Mouse (Mus musculus) effector memory CD4-positive, alpha-beta T cell, adult 7 months (primary cell): ENCODE results near the gene Sertad3. TPM values are rescaled to one million over a fixed set of nuclear protein-coding genes. Genes with fewer than 3 reads are reported as not detected.

Experiments used
- polyA plus RNA-seq: library from polyadenylated mRNA; unstranded; fragments of 100-300 nt; shearing (Covaris generic); gene quantifications from one replicate; pipeline ENCODE4 v1.2.1, GENCODE M21; 2017

Gene Sertad3
- 24.5 TPM for polyA plus RNA-seq

GRCm38 (mm10) chr7:27473156-27473834, at the start of gene Sertad3:
Gene Sertad3 (plus strand): TSS chr7:27473768.

DNA sequence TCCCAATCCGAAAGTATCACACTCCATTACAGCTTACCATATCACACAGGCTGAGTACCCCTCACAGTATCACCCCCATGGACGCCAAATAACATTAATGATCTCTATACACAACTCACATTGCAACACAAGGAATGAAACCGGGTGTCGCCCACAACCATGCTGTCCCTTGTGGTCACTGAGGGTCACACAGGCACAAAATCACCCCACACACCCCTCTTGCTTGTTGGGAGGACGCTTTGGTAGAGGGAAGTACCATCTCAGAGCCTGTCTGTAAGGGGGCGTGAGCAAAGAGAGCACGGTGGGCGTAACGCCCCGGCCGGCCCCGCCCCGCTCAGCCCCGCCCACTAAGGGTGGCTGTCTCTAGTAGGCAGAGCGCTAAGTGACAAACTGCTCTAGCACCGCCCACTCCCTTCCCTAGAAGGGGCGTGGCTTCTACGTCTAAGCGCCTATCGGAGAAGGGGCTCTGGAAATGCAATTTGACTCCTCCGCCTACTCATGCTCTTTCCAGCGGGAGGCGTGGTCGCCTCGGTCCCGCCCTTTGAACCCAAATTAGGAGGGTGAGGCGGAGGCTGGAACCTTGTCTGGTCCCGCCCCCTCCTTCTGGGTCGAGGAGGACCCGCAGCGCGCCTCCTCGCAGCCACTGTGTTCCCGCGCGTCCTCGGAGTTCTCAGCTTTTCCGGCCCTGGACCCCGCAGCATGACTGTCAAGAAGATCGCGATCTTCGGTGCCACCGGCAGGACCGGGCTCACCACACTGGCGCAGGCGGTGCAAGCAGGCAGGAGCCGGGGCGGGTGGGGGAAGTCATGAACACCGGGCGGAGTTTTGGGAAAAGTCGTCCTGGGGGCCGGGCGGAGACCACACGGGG, 25.9 kb upstream of the Sertad3 start, which contains the start of the genes Sptbn4 and Blvrb:
Gene Sptbn4 (minus strand): TSS at position 268 of the 868 bp plus-strand sequence.
Gene Blvrb (plus strand): TSS at position 560 of the 868 bp plus-strand sequence.

DNA sequence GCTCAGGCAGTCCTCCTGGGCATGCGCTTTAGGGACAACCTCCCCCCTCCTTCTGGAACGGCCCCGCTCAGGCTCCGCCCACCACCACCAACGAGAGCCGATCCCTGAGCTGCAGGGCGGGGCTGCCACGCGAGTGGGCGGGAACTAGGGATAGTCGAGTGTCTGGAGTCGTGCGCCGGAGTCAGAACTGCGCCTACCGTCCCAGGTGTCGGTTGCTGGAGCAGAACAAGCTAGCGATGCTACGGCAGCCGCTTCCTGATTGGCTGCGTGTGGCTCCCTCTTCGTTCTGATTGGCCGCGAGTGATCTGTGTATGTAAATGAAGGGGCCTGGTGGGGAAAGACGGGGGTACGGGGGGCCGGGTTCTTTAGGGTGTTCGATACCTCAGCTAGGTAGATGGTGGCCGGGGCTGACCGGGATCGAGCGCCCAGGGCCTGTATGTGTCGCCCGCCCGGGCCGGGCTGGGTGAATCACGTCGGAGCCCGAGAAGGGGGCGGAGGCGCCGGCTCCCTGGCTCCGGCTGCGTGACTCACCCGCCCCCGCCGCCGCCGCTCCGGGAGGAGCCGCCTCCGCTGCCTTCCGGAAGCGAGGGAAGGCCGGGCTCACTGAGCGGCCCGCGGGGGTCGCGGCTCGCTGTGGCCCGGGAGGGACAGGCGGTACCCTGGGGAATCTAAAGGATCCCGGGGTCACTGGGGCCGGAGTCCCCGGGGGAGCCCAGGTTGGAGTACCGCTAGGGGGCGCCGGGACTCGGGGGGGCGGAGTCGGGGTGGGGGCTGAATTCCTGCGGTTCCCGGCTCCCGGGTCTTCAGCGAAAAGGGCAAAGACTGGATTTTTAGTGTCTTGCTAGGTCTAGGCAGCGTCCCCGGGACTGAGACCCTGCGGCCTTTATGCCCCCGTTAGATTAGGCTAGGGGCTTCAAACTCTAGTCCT, 13.5 kb downstream of the Sertad3 start, which contains the start of gene Sertad1:
Gene Sertad1 (plus strand): TSS at position 141 of the 928 bp plus-strand sequence.

GRCm38 (mm10) chr7:27499036-27499435, 25.5 kb downstream of the Sertad3 start, which contains the start of gene Prx:
Gene Prx (plus strand): TSS chr7:27499324.

GRCm38 (mm10) chr7:27522967-27523366, 49.4 kb downstream of the Sertad3 start, which contains the start of gene Hipk4:
Gene Hipk4 (plus strand): TSS chr7:27523267.

Other genes with a start within 250 kb of the Sertad3 start
- 20.9 TPM for gene Itpkc, start 245.1 kb upstream of the Sertad3 start, polyA plus RNA-seq
- gene Coq8b, start 240.7 kb upstream of the Sertad3 start, polyA plus RNA-seq = 12.7 TPM
- gene Numbl, start 215.3 kb upstream of the Sertad3 start, polyA plus RNA-seq = 1.9 TPM
- 1.3 TPM for gene Ltbp4, start 136.1 kb upstream of the Sertad3 start, polyA plus RNA-seq
- gene Shkbp1, start 117.7 kb upstream of the Sertad3 start, polyA plus RNA-seq = 70.3 TPM
- not detected for gene Gm20479, start 116.3 kb upstream of the Sertad3 start, polyA plus RNA-seq
- gene Sptbn4, start 26.1 kb upstream of the Sertad3 start, polyA plus RNA-seq = 0.32 TPM
- 6.3 TPM for gene Blvrb, start 25.8 kb upstream of the Sertad3 start, polyA plus RNA-seq
- 96.6 TPM for gene Sertad1, start 13.1 kb downstream of the Sertad3 start, polyA plus RNA-seq
- gene Prx, start 25.6 kb downstream of the Sertad3 start, polyA plus RNA-seq = 0.71 TPM
- 0.21 TPM for gene Hipk4, start 49.5 kb downstream of the Sertad3 start, polyA plus RNA-seq
- 197 TPM for gene Pld3, start 79.5 kb downstream of the Sertad3 start, polyA plus RNA-seq
- gene 2310022A10Rik, start 79.5 kb downstream of the Sertad3 start, polyA plus RNA-seq = 14.3 TPM
- 91.2 TPM for gene Akt2, start 117.8 kb downstream of the Sertad3 start, polyA plus RNA-seq
- not detected for gene Ttc9b, start 180.1 kb downstream of the Sertad3 start, polyA plus RNA-seq
- gene Map3k10, start 200.8 kb downstream of the Sertad3 start, polyA plus RNA-seq = 12.3 TPM
- 1.3 TPM for gene Zfp607b, start 215.6 kb downstream of the Sertad3 start, polyA plus RNA-seq